Mouse (Mus musculus): ENCODE measurements around the gene Pih1d2. TPM values are rescaled to one million over a fixed set of nuclear protein-coding genes. Genes with fewer than 3 reads are reported as not detected.

Gene Pih1d2
- polyA plus RNA-seq, 1 experiment from 2014 or later: 8.2 TPM

DNA sequence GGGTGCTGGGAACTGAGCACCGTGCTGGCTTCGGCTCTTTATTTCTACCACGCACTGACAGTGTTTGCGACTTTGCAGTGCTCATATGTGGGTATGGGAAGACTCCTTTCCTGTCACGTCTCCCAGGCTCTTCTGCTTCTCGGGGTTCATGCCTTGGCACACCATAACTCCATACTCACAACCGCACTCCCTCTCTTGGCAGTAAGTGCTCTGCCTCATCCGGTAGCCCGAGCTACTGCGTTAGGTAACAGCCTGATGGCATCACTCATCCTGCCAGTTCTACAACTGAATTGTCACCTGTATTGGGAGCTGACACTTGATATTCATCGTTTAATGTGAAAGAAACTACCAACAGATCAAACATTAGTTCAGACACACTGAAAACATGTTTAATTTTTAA, 17.1 kb downstream of the Pih1d2 start:
- Histone ChIP-seq H3K9me3 (no peaks in the 10 kb centered on the region), H3K36me3 (replicated peaks) (peaks cover 54% of the 10 kb centered on the region), H3K9ac (no peak overlapping the region), H3K4me1 (no peaks in the 10 kb centered on the region), H3K27me3 (no peaks in the 10 kb centered on the region), H3K4me2 (no peak overlapping the region), H3K4me3 (replicated peaks) (no peak overlapping the region), H3K27ac (no peak overlapping the region)
- WGBS: 94% methylated on average over 11 of the region's 11 CpGs
- ATAC-seq (ENCODE audit: low FRiP score): no peak

DNA sequence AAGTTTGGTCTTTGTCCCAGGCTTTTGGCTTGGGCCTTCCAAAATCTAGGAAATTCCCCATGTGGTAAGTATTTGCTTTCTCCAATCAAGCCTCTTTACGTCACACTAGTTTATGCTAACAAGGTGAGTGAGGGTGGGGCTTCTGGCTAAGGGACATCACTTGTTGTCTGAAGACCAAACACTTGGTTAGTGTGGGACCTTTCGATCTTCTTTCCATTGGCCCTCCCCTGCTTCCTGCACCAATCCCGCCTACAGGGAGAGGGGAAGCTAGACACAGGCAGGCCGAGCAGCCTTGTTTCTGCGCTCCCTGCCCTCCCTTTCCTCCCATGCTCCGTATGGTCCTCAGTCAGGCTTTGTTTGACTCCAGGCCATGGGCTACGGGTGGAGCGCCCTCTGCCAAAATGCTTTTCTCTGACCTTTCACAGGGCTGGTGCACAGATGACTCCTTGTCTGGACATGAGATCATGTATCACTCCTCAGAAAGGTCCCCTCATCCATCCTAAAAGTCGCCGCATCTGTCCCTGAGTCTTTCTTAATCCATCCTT, 29.8 kb downstream of the Pih1d2 start:
- Histone ChIP-seq H3K4me1 (no peaks in the 10 kb centered on the region), H3K4me2 (no peak overlapping the region), H3K27ac (no peak overlapping the region), H3K9ac (no peak overlapping the region), H3K4me3 (replicated peaks) (no peak overlapping the region), H3K36me3 (replicated peaks) (peaks cover 92% of the 10 kb centered on the region), H3K27me3 (no peaks in the 10 kb centered on the region), H3K9me3 (no peaks in the 10 kb centered on the region)
- ATAC-seq (ENCODE audit: low FRiP score): no peak
- WGBS: 81% methylated on average over 10 of the region's 10 CpGs

DNA sequence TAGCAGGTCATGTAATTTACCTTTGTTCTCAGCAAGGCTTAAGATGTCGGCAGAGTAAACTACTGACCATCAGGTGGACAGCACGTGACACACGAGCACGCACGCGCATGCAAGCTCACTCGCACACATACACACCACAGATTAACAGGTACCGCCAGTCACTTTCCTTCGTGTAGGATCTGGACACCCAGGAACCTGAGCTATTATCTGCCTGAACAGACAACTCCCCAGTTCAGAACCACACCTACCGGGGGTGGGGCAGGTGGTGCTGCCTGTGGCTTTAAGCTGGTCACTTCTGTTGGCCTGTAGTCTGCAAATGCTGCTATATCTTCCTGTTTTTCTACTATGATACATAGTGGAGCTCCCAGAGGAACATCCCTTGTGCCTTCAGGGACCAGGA, 33.4 kb downstream of the Pih1d2 start:
- Histone ChIP-seq H3K9ac (no peak overlapping the region), H3K27me3 (no peaks in the 10 kb centered on the region), H3K4me2 (no peak overlapping the region; the same call in 1 of the 2 replicates), H3K9me3 (no peaks in the 10 kb centered on the region), H3K4me3 (replicated peaks) (no peak overlapping the region), H3K4me1 (no peaks in the 10 kb centered on the region), H3K27ac (no peak overlapping the region), H3K36me3 (replicated peaks) (peaks cover 95% of the 10 kb centered on the region)
- WGBS: 94% methylated on average over 10 of the region's 10 CpGs
- no peak for ATAC-seq (ENCODE audit: low FRiP score)

DNA sequence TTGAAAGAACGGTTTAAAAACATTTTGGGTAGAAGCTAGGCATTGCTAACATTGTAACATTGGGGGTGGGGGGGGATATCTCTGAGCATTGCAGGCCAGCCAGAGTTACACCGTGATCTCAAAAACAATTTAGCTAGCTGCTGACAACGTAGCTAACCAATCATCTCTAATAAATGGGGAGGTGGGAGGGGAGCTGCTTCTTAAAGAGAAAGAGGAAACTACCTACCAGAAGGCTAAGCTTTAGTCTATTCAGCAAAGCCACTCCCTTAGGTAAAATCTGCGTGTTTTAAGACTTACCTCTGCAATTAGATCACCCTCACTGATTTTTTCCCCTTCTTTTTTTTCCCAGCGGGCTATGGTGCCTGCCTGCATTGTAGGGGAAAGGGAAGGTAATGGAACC, 41.3 kb downstream of the Pih1d2 start:
- Histone ChIP-seq H3K27ac (no peak overlapping the region), H3K27me3 (no peaks in the 10 kb centered on the region)
- ATAC-seq (ENCODE audit: low FRiP score): no peak

DNA sequence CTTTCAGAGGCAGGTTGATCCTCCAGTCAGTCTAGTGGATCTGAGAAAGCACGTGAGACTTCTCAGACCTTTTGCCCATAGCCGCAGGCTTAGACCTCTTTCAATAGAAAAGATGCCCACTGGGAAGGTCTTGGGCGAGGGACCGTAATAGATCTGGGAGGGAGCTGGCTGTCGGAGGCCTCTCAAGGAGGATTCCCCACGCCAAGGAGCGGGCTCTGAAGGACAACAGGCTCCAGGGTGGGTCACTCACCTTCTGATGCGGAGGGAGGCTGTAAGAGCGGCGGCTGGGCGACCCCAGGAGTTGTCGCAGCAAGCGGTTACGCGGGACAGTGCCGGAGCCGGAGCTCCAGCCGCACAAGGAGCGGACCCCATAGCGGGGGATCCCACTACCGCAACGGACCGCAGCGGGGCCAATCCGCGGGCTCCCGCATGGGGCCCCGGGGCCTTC, 41.8 kb downstream of the Pih1d2 start:
- no peaks in the 10 kb centered on the region for H3K9me3 ChIP-seq
- H3K4me1 ChIP-seq: peaks cover 20% of the 10 kb centered on the region
- H3K4me3 ChIP-seq (replicated peaks): peak overlapping the region; percentile 91
- WGBS: under 1% methylated on average over 28 of the region's 28 CpGs
- peak overlapping the region; percentile 81 for H3K27ac ChIP-seq
- peak overlapping the region; percentile 74 for H3K4me2 ChIP-seq
- no peaks in the 10 kb centered on the region for H3K27me3 ChIP-seq
- peaks cover 34% of the 10 kb centered on the region for H3K36me3 ChIP-seq (replicated peaks)
- peak; percentile 79; the same call in 1 of the 2 replicates for ATAC-seq (ENCODE audit: low FRiP score)
- H3K9ac ChIP-seq: peak overlapping the region; percentile 86

More for the DNA sequence above, 41.3 kb downstream of the Pih1d2 start:
- Histone ChIP-seq H3K4me1 (peaks cover 20% of the 10 kb centered on the region), H3K4me2 (peak overlapping the region; percentile 74), H3K9me3 (no peaks in the 10 kb centered on the region), H3K9ac (peak overlapping the region; percentile 86), H3K36me3 (replicated peaks) (peaks cover 40% of the 10 kb centered on the region), H3K4me3 (replicated peaks) (peak overlapping the region; percentile 91)
- WGBS: 27% methylated on average over 5 of the region's 5 CpGs

DNA sequence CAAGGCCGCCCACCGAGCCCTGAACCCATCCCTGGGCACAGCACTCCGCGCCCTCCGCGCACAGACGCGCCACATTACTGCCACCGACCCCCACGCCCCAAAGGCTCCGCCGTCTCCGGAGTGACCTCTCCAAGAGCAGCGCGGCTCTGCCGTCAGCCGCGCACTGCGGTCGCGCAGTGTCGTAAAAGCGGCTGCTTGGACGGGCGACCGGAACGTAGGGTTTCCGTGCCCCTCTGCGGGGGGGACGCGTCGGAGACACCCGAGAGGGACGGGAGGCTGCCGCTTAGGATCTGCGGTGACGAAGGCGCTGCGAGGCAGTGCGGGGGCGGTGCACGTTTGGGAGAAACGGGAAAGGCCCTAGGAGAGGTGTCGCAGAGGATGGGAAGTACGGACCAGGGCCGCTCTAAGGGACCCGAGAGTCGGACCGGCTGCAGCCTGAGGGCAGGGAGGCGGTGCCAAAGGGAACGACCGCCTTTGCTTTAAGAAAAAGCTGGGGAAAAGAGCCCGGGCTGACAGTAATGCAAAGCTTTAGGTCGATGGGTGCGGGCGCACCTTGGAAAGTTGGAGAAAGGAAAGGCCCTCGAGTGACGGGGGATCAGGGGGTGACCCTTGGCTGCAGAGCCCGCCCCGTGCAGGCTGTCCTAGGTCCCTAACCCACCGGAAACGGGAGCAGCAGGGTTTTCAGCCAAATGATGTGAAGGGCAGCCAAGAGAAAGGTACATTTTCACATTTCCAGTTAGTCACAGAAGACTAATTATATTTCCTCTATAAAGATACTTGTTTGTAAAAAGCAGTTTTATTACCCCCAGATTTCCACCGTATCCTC, 42.5 kb downstream of the Pih1d2 start, which contains the start of gene Dlat:
Gene Dlat (minus strand): TSS at position 389 of the 826 bp plus-strand sequence.
- peaks cover 20% of the 10 kb centered on the region for H3K4me1 ChIP-seq
- WGBS: under 1% methylated on average over 63 of the region's 63 CpGs
- ATAC-seq (ENCODE audit: low FRiP score): peak; percentile 92

DNA sequence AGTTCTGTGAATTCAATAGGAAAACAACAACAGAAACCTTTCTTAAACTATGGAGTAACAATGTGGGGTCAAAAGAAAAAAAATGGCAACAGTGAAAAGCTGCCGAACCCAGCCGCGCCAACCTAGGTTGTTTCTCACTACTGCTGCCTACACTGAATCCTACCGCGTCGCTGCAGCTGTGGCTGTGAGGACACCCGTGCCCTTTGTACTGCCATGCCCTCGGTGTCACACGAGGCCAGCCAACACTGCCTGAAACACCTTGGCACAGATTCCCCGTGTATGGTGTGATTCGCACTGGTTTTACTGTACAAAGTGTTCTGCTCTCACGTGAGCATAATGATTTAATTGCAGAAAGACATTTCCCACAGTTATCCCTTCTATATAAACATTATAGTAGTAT, 43.3 kb downstream of the Pih1d2 start:
- peaks cover 23% of the 10 kb centered on the region for H3K36me3 ChIP-seq (replicated peaks)
- 0 out of 2 replicates have a peak overlapping the region, but pooled peaks have one; percentile 86 for H3K9ac ChIP-seq
- no peak overlapping the region for H3K27ac ChIP-seq
- WGBS: 23% methylated on average over 12 of the region's 12 CpGs
- peak overlapping the region; percentile 74 for H3K4me2 ChIP-seq
- peak overlapping the region; percentile 91 for H3K4me3 ChIP-seq (replicated peaks)
- H3K27me3 ChIP-seq: no peaks in the 10 kb centered on the region
- ATAC-seq (ENCODE audit: low FRiP score): no peak
- H3K9me3 ChIP-seq: no peaks in the 10 kb centered on the region
- peaks cover 20% of the 10 kb centered on the region for H3K4me1 ChIP-seq

More for the DNA sequence above, 42.5 kb downstream of the Pih1d2 start, which contains the start of gene Dlat:
- Histone ChIP-seq H3K36me3 (replicated peaks) (peaks cover 28% of the 10 kb centered on the region), H3K27me3 (no peaks in the 10 kb centered on the region), H3K27ac (peak within 1 kb of the TSS; percentile 81), H3K9ac (peak within 1 kb of the TSS; percentile 86), H3K4me2 (peak within 1 kb of the TSS; percentile 74), H3K9me3 (no peaks in the 10 kb centered on the region), H3K4me3 (replicated peaks) (peak within 1 kb of the TSS; percentile 91)

DNA sequence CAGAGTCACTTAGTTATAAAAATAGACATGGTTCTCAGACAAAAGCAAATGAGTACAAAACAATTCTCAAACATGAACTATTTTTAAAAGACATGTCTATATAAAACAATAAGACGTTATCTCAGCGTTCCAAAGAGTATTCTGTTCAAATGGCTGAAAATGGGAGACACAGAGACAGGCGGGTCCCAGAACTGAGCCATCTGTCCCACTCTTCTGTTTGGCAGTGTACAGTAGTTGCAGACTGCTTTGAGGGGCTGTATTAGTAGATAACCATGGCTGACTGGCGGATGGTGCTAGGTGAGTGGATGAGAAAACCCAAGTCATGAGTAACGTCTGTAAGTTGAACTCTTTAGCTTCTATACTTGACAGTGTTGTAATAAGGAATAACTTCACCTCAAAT, 47.7 kb downstream of the Pih1d2 start:
- H3K9me3 ChIP-seq: no peaks in the 10 kb centered on the region
- no peak overlapping the region for H3K9ac ChIP-seq
- WGBS: 88% methylated on average over 5 of the region's 5 CpGs
- H3K4me2 ChIP-seq: no peak overlapping the region
- no peak overlapping the region for H3K4me3 ChIP-seq (replicated peaks)
- H3K27ac ChIP-seq: no peak overlapping the region
- peaks cover 6% of the 10 kb centered on the region for H3K4me1 ChIP-seq
- H3K27me3 ChIP-seq: no peaks in the 10 kb centered on the region
- peaks cover 14% of the 10 kb centered on the region for H3K36me3 ChIP-seq (replicated peaks)
- ATAC-seq (ENCODE audit: low FRiP score): no peak

DNA sequence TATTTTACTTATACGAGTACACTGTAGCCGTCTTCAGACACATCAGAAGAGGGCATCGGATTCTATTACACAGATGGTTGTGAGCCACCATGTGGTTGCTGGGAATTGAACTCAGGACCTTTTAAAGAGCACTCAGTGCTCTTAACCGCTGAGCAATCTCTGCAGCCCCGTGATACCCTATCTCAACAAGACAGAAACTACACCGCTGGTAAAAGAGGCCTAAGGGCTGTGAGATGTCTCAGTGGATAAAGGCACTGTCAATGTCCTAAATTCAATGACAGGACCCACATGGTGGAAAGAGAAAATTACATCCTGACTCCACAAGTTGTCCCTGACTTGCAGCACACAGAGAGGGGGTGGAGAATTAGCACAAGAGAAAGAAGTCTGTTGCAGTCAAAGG, 49.3 kb downstream of the Pih1d2 start:
- Histone ChIP-seq H3K9ac (no peak overlapping the region), H3K4me1 (no peaks in the 10 kb centered on the region), H3K27me3 (no peaks in the 10 kb centered on the region), H3K27ac (no peak overlapping the region), H3K4me3 (replicated peaks) (no peak overlapping the region), H3K4me2 (no peak overlapping the region), H3K36me3 (replicated peaks) (peaks cover 14% of the 10 kb centered on the region), H3K9me3 (no peaks in the 10 kb centered on the region)
- 92% methylated on average over 6 of the region's 6 CpGs for WGBS
- ATAC-seq (ENCODE audit: low FRiP score): no peak

DNA sequence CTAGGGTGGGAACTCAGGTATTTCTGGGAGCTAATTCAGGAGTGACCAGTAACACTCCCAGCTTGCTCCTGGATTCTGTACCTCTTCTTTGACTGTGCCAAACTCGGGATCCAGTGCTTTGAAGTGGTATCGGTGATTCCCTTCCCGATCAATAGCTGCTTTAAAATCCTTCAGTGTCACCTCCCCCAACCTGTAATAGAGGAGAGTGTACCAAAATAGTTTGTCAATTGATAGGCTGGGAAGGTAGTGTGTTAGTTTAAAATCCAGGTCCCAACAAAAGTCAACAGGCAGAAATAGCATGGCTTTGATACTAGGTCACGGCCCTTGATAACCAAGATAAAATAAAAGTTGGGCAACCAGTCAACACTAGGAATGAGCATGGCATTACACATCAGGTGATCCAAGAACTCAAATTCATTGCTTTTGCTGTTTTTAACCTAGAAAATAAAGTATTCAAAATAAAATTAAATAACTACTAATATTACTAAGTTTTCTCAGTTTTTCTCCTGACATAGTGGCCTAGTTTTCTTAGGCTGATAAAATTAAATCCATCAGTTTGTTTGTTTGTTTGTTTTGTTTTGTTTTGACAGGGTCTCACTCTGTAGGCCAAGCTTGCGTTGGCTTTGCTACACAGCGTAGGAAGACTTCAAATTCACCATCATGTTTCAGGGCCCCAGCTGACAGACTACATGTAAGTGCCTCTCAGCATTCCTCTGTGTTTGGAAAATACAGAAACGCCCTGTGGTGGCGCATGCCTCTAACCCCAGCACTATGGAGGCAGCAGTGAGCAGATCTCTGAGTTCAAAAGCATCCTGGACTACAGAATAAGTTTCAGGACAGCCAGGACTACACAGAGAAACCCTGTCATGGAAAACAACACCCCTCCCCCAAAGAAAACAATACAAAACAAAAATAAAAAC, 50.7 kb downstream of the Pih1d2 start:
- Histone ChIP-seq H3K9ac (no peak overlapping the region), H3K9me3 (no peaks in the 10 kb centered on the region), H3K4me3 (replicated peaks) (no peak overlapping the region), H3K27me3 (no peaks in the 10 kb centered on the region), H3K27ac (no peak overlapping the region), H3K4me2 (no peak overlapping the region), H3K4me1 (no peaks in the 10 kb centered on the region), H3K36me3 (replicated peaks) (peaks cover 14% of the 10 kb centered on the region)
- WGBS: 82% methylated on average over 8 of the region's 8 CpGs
- no peak for ATAC-seq (ENCODE audit: low FRiP score)

DNA sequence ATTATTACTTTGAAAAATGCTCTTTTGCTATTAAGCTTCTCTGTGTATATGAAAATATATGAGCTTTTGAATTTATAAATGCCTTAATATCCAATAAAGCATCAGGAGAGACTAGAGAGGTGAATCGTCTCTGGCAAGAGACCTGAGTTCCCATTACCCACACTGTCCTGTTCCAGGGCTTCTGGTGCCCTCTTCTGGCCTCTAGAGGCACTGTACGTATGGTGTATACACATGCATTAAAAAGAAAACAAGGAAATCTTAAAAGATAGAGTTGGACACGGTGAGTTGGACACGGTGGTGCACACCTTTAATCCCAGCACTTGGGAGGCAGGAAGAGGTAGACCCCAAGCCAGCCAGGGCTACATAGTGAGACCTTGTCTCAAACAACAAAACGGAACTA, 53.6 kb downstream of the Pih1d2 start:
- Histone ChIP-seq H3K9ac (no peak overlapping the region), H3K9me3 (no peaks in the 10 kb centered on the region), H3K27me3 (no peaks in the 10 kb centered on the region), H3K4me2 (no peak overlapping the region), H3K4me1 (no peaks in the 10 kb centered on the region), H3K27ac (no peak overlapping the region), H3K36me3 (replicated peaks) (peaks cover 9% of the 10 kb centered on the region), H3K4me3 (replicated peaks) (no peak overlapping the region)
- ATAC-seq (ENCODE audit: low FRiP score): 0 out of 2 replicates have a peak, but pooled peaks have one; percentile 46
- 33% methylated on average over 5 of the region's 5 CpGs for WGBS
